In the genomic region with DNA sequence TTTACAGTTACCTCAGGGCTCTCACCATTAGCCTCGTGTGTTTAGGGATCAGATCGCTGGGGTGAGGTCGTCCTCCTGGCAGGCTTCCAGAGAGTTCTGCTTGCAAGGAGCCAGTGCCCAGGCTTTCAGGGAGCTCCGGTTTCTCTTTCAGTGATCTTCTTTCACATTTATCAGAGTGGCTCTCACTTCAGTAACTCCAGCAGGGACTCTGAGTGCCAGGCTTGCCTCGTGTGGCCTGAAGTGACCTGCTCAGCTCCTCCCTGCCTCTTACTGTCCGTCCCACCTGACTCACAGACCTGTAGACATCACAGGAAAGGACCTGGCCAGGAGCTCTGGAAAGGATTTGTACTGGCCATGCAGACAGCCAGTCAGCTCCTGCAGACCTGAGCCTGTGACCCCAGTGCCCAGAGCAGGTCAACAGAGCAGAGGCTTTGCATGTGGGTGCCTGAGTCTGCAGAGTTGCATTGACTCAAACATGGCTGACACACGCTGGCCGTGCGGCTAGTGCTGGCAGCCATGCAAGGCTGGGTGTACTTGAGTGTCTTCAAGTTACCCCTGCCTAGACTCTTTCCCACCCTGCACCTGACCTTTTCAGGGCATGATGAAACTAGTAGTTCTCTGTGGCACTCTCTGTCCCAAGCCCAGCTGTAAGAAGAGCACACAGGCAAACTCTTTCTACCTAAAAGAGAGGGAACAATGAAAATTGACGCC, we compare ENCODE assay signal across 8 mouse cellular contexts.
DNase-seq lines count a peak whose midpoint lies in the region; ATAC-seq and TF ChIP-seq lines count a peak whose summit lies in the region.

No protein-coding gene starts in this region.

- no peaks in the 10 kb centered on the region for H3K27me3 ChIP-seq in embryonic facial prominence, embryonic 12.5 days
- H3K27me3 ChIP-seq in hindbrain, embryonic 15.5 days, result no peaks in the 10 kb centered on the region
- no peaks in the 10 kb centered on the region for H3K27me3 ChIP-seq in neural tube, embryonic 14.5 days (ENCODE audit: control insufficient read depth, insufficient read depth, low read length)
- no peaks in the 10 kb centered on the region for H3K27me3 ChIP-seq in cerebellum, adult 2 months (ENCODE audit: control insufficient read depth, insufficient read depth, low read length)

- ATAC-seq in embryonic facial prominence, embryonic 12.5 days (ENCODE audit: insufficient number of reproducible peaks, insufficient read depth, low FRiP score, low TSS enrichment), result no peak
- ATAC-seq in hindbrain, embryonic 15.5 days (ENCODE audit: low FRiP score, low read depth), result no peak
- 0 out of 2 replicates have a peak, but pooled peaks have one; percentile 7 for ATAC-seq in neural tube, embryonic 14.5 days (ENCODE audit: low read depth)
- no peak for ATAC-seq in erythroblast, adult 5-6 weeks (replicated peaks; ENCODE audit: low FRiP score, poor library complexity, severe bottlenecking)

- no peak overlapping the region for H3K9ac ChIP-seq in embryonic facial prominence, embryonic 12.5 days
- H3K9ac ChIP-seq in hindbrain, embryonic 15.5 days, result no peak overlapping the region
- H3K9ac ChIP-seq in neural tube, embryonic 14.5 days (replicated peaks; ENCODE audit: low read depth, low read length), result no peak overlapping the region

- H3K9me3 ChIP-seq in embryonic facial prominence, embryonic 12.5 days, result no peaks in the 10 kb centered on the region
- H3K9me3 ChIP-seq in hindbrain, embryonic 15.5 days, result no peaks in the 10 kb centered on the region
- H3K9me3 ChIP-seq in neural tube, embryonic 14.5 days (ENCODE audit: control insufficient read depth, low read length), result no peaks in the 10 kb centered on the region

- no peak overlapping the region for H3K4me2 ChIP-seq in embryonic facial prominence, embryonic 12.5 days (replicated peaks)
- H3K4me2 ChIP-seq in hindbrain, embryonic 15.5 days, result no peak overlapping the region
- H3K4me2 ChIP-seq in neural tube, embryonic 14.5 days (ENCODE audit: low read depth, low read length), result no peak overlapping the region

- H3K36me3 ChIP-seq in embryonic facial prominence, embryonic 12.5 days, result no peaks in the 10 kb centered on the region
- H3K36me3 ChIP-seq in hindbrain, embryonic 15.5 days, result no peaks in the 10 kb centered on the region
- H3K36me3 ChIP-seq in neural tube, embryonic 14.5 days (ENCODE audit: control insufficient read depth, insufficient read depth, low read length), result no peaks in the 10 kb centered on the region

- peak overlapping the region; percentile 41; the same call in 1 of the 2 replicates for H3K27ac ChIP-seq in embryonic facial prominence, embryonic 12.5 days
- peak overlapping the region; percentile 66 for H3K27ac ChIP-seq in hindbrain, embryonic 15.5 days (replicated peaks)
- H3K27ac ChIP-seq in neural tube, embryonic 14.5 days (ENCODE audit: low read depth, low read length), result 0 out of 2 replicates have a peak overlapping the region, but pooled peaks have one; percentile 34
- no peak overlapping the region for H3K27ac ChIP-seq in cerebellum, adult 2 months (ENCODE audit: insufficient read depth, low read length)

- whole genome bisulfite sequencing in embryonic facial prominence, embryonic 12.5 days, result 50% methylated on average over 10 of the region's 10 CpGs
- 57% methylated on average over 10 of the region's 10 CpGs for WGBS in hindbrain, embryonic 15.5 days
- WGBS in neural tube, embryonic 14.5 days, result 58% methylated on average over 10 of the region's 10 CpGs
- WGBS in cerebellum, adult 2 months, result 32% methylated on average over 10 of the region's 10 CpGs

- TF ChIP-seq POLR2A in cerebellum, adult 2 months (IDR thresholded peaks at IDR 0.05; ENCODE audit: borderline replicate concordance, insufficient read depth, low read length), result no peak

- H3K4me3 ChIP-seq in embryonic facial prominence, embryonic 12.5 days, result no peak overlapping the region
- H3K4me3 ChIP-seq in hindbrain, embryonic 15.5 days, result no peak overlapping the region
- H3K4me3 ChIP-seq in neural tube, embryonic 14.5 days (ENCODE audit: low read depth, low read length), result no peak overlapping the region
- H3K4me3 ChIP-seq in cerebellum, adult 2 months (replicated peaks; ENCODE audit: insufficient read depth, low read depth, low read length), result no peak overlapping the region

- H3K4me1 ChIP-seq in embryonic facial prominence, embryonic 12.5 days, result peaks cover 55% of the 10 kb centered on the region
- H3K4me1 ChIP-seq in hindbrain, embryonic 15.5 days (replicated peaks), result peaks cover 59% of the 10 kb centered on the region
- peaks cover 20% of the 10 kb centered on the region; the same call in 1 of the 2 replicates for H3K4me1 ChIP-seq in neural tube, embryonic 14.5 days (ENCODE audit: control insufficient read depth, insufficient read depth, low read length)
- H3K4me1 ChIP-seq in cerebellum, adult 2 months (ENCODE audit: control insufficient read depth, insufficient read depth, low read length), result no peaks in the 10 kb centered on the region; the same call in 1 of the 2 replicates

- DNase-seq in adipocyte (ENCODE audit: low spot score) (peak; percentile 51), liver (peak; percentile 17)
- DNase-seq in right cerebral cortex, postnatal 36 days (ENCODE audit: low spot score in 2 of 2), result no peak
- DNase-seq in cerebellum, adult 2 months, result no peak

- no peak for TF ChIP-seq CTCF in cerebellum, adult 2 months (IDR thresholded peaks at IDR 0.05; ENCODE audit: borderline replicate concordance, insufficient read depth, low read depth, low read length)

Comparison
In these comparisons a context has a peak if more than half of its experiments do, and no peak if none do; other contexts are left out.
1. DNase-seq: peak in adipocyte (single experiment) and liver (single experiment); none in right cerebral cortex, postnatal 36 days (0 of 2) and cerebellum, adult 2 months (0 of 2).